Comparison of ENCODE assay signal across 20 mouse cellular contexts in the genomic region with DNA sequence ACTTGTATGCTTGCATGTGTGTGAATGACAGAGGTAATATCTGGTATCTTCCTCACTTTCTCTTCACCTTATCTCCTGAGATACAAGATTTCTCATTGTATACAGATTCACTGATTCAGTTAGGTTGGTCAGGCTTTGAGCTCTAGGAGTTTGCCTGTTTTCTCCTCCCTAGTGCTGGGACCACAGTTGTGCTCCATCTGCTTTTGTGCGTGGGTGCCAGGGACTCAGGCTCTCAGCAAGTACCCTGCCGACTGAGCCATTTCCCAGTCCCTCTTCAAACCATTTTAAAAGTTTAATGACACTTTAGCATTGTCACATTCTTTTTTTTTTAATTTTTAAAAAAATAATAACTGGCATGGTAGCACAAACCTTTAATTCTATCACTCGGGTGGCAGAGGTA. TPM values are rescaled to one million over a fixed set of nuclear protein-coding genes. Genes with fewer than 3 reads are reported as not detected.
DNase-seq lines count a peak whose midpoint lies in the region; ATAC-seq lines count a peak whose summit lies in the region.
"Had no signal": no experiment of that assay in that cellular context is flagged by ENCODE, and none has a peak within 500 bp of the region (broad histone marks: within the 10 kb centered on the region; RNA-seq: fewer than 3 reads in every experiment).

No protein-coding gene starts in this region.

- DNase-seq in frontal cortex, postnatal 14 days (ENCODE audit: low spot score in 2 of 2), result no peak
- DNase-seq in layer of hippocampus, adult 18-20 months (ENCODE audit: low spot score in 2 of 2), result peak; percentile 40 to 59
- no peak for DNase-seq in layer of hippocampus, adult 9-10 months (ENCODE audit: low spot score)
- peak; percentile 65 for DNase-seq in brain, adult 2 months (ENCODE audit: low read depth, low spot score)
- DNase-seq: adrenal gland, adult 8-10 months; adrenal gland, postnatal 14 days; adrenal gland, postnatal 36 days; B cell, adult 2 months; cerebellum, adult 11 months; cerebellum, adult 18-20 months; cerebellum, adult 8-10 months; cerebellum, adult 9-11 months; embryo, embryonic 11 days had no signal

- peak; percentile 71; the same call in 1 of the 2 replicates for ATAC-seq in frontal cortex, adult (ENCODE audit: low TSS enrichment)
- ATAC-seq: activated CD4-positive, CD25-positive, alpha-beta regulatory T cell, adult 4 months; CD4-positive, CD25-positive, alpha-beta regulatory T cell, adult 4 months; forebrain, embryonic 14.5 days; forebrain, embryonic 16.5 days; Patski had no signal

RNA-seq across cellular contexts. Expression of a gene that starts 8.4 kb away (rescaled TPM):
- total RNA-seq in layer of hippocampus, adult 18-20 months (2021), result 10 to 100 TPM; 28.2 to 33.3 TPM

RNA-seq across cellular contexts. Expression of a gene that starts 20.9 kb away (rescaled TPM):
- not detected for total RNA-seq in layer of hippocampus, adult 18-20 months (2021)
- total RNA-seq: common myeloid progenitor, adult 5-6 weeks had no signal

RNA-seq across cellular contexts. Expression of a gene that starts 56.3 kb away (rescaled TPM):
- 10 to 100 TPM; 53.2 to 58.7 TPM for total RNA-seq in layer of hippocampus, adult 18-20 months (2021)

RNA-seq across cellular contexts. Expression of a gene that starts 57.4 kb away (rescaled TPM):
- total RNA-seq in layer of hippocampus, adult 18-20 months (2021), result 10 to 100 TPM; 35.4 to 36.4 TPM

Comparison
In these comparisons a context has a peak if more than half of its experiments do, and no peak if none do; other contexts are left out.
1. DNase-seq: peak in layer of hippocampus, adult 18-20 months (2 of 2) and brain, adult 2 months (single experiment); none in frontal cortex, postnatal 14 days (0 of 2) and layer of hippocampus, adult 9-10 months (single experiment).